Mouse (Mus musculus): ENCODE data around the gene Csmd2.
"Not testable (repeated sequence)": the region's sequence is repeated elsewhere in the genome, so short reads cannot be mapped to it uniquely, and the experiment has no call there.

Gene Csmd2

GRCm38 (mm10) chr4:128607661-128608060 is 620.0 kb downstream of the Csmd2 start:
- no peak for DNase-seq (ENCODE audit: extremely low read depth, low read depth, low spot score)

GRCm38 (mm10) chr4:128609276-128609924 is 621.7 kb downstream of the Csmd2 start:
- no peak for DNase-seq (ENCODE audit: extremely low read depth, low read depth, low spot score)

DNA sequence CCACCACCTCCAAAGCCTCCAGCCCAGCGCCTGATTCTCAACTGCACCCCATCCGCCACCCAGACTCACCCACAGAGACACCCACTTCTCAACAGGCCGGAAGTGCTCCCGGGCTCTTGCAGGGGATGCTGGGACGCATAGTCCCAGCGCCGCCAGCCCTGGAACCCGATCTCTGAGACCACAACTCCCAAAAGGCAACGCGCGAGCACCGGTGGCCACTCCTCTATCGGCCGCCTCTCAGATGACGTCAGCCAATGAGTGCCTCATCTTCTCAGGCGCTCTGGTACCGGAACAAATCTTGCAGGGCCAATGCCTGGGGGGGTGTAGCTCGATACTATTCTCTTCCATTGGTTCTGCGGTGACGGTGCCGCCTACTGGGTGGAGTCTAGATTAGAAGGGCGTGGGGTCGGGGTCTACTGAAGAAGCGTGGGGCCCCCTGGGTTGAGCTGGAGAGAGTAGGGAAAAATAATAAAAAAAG is 622.3 kb downstream of the Csmd2 start, which contains the start of gene Zscan20:
Gene Zscan20 (minus strand): TSS at position 174 of the 478 bp plus-strand sequence.
- peak; percentile 81 for DNase-seq (ENCODE audit: extremely low read depth, low read depth, low spot score)

DNA sequence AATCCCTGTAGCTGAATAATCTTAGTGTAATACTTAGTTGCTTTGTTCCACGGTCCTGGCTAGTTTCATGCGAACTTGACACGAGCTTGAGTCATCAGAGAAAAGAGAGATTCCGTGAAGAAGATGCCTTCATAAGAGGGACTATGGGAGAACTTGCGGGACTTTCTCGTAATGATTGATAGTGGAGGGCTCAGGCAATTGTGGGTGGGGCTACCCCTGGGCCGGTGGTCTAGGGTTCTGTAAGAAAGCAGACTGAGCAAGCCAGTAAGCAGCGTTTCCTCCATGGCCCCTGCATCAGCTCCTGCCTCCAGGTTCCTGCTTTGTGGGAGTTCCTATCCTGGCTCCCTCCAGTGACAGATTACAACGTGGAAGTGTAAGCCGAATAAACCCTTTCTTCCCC is 623.0 kb downstream of the Csmd2 start:
- no peak for DNase-seq (ENCODE audit: extremely low read depth, low read depth, low spot score)

DNA sequence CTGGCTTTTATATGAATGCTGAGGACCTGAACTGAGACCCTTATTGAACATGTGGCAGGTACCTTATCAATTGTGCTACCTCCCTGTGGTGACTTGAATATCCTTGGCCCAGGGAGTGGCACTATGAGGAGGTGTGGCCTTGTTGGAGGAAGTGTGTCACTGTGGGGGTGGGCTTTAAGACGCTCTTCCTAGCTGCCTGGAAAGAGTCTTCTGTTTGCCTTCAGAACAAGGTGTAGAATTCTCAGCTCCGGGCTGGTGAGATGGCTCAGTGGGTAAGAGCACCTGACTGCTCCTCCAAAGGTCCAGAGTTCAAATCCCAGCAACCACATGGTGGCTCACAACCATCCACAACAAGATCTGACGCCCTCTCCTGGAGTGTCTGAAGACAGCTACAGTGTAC is 624.1 kb downstream of the Csmd2 start:
- DNase-seq (ENCODE audit: extremely low read depth, low read depth, low spot score), result not testable (repeated sequence)

GRCm38 (mm10) chr4:128613326-128613725 is 625.7 kb downstream of the Csmd2 start:
- DNase-seq (ENCODE audit: extremely low read depth, low read depth, low spot score), result no peak

GRCm38 (mm10) chr4:128615761-128616160 is 628.1 kb downstream of the Csmd2 start:
- no peak for DNase-seq (ENCODE audit: extremely low read depth, low read depth, low spot score)
